Mouse (Mus musculus): ENCODE measurements around the gene Gnai3. TPM values are rescaled to one million over a fixed set of nuclear protein-coding genes. Genes with fewer than 3 reads are reported as not detected.

Gnai3 gene
- total and polyA plus RNA-seq, 3 experiments, result 54.1 to 145 (median 78.7) TPM

DNA sequence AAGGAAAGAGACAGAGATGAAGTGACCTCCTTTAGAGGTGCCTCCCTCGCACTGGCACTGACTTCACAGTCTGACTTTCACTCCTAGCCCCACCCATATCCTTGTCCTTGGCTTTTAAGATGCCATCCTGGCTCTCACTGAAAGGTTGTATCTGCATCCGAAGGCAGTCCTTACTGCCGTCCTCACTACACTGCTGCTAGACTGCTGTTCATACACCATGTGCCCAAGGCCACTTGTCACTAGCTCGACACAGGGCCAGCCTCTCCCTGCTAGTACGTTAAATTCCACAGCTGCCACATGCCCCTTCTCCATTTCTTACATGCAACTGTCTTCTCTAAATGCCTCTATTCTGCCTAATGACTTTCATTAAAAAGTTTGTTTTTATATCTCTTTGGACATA is 34.6 kb downstream of the Gnai3 start:
- dilution Hi-C loops (cut with MboI; ENCODE audit: extremely low pct_ligation_motif_present, extremely low pct_unique_long_range_greater_than_20kb, low sequenced_read_pairs), result no loop called here
- peaks cover 58 to 90% of the 10 kb centered on the region in 2 experiments for H3K36me3 ChIP-seq (replicated peaks in 1 of 2; ENCODE audit: control insufficient read depth in 1 of 2, insufficient read depth in 1 of 2, low read length in 1 of 2)
- DNase-seq (ENCODE audit: extremely low read depth), result no peak
- in situ Hi-C loops (cut with MboI; ENCODE audit: low pct_ligation_motif_present, low pct_unique_long_range_greater_than_20kb, low sequenced_read_pairs), result no loop called here
- no peaks in the 10 kb centered on the region for H3K9me3 ChIP-seq (replicated peaks; ENCODE audit: low read length)
- H3K4me2 ChIP-seq (ENCODE audit: insufficient read depth, low read depth, poor library complexity, severe bottlenecking), result no peak overlapping the region
- no peak overlapping the region for H3K9ac ChIP-seq (ENCODE audit: insufficient read depth, low read depth)
- H3K79me2 ChIP-seq (replicated peaks; ENCODE audit: control insufficient read depth, extremely low read depth, insufficient read depth, poor library complexity, severe bottlenecking), result no peaks in the 10 kb centered on the region
- peaks cover 0 to 4% of the 10 kb centered on the region in 2 experiments; a peak in 2 of 4 replicates for H3K4me1 ChIP-seq (ENCODE audit: control insufficient read depth in 1 of 2, insufficient read depth in 2 of 2)
- no peak overlapping the region for H3K27ac ChIP-seq (ENCODE audit: insufficient read depth, low read depth)
- no peaks in the 10 kb centered on the region for H3K27me3 ChIP-seq (replicated peaks)
- TF ChIP-seq RCOR1 (conservative IDR thresholded peaks at IDR 0.05; ENCODE audit: low read depth, low read length) (no peak), IRF4 (IDR thresholded peaks at IDR 0.05; ENCODE audit: low read depth, low read length) (no peak), MEF2A (IDR thresholded peaks at IDR 0.05; ENCODE audit: borderline replicate concordance, low read depth, low read length) (no peak), ZMIZ1 (IDR thresholded peaks at IDR 0.05; ENCODE audit: low read depth, low read length) (no peak), EP300 (IDR thresholded peaks at IDR 0.05; ENCODE audit: low read length) (no peak), JUN (IDR thresholded peaks at IDR 0.05; ENCODE audit: insufficient read depth, low read depth, low read length) (no peak), E2F4 (IDR thresholded peaks at IDR 0.05; ENCODE audit: insufficient replicate concordance, low read depth, low read length) (no peak), TBP (conservative IDR thresholded peaks at IDR 0.05; ENCODE audit: low read depth, low read length) (no peak), CHD2 (IDR thresholded peaks at IDR 0.05; ENCODE audit: low read length) (no peak), USF2 (conservative IDR thresholded peaks at IDR 0.05; ENCODE audit: low read depth, low read length) (no peak), MXI1 (IDR thresholded peaks at IDR 0.05; ENCODE audit: low read depth, low read length) (no peak), POLR2A (IDR thresholded peaks at IDR 0.05; ENCODE audit: low read depth, low read length) (no peak), BHLHE40 (IDR thresholded peaks at IDR 0.05; ENCODE audit: low read depth, low read length) (no peak)
- H3K4me3 ChIP-seq (replicated peaks in 1 of 3; ENCODE audit: low read depth in 2 of 3, low read length in 2 of 3, poor library complexity in 1 of 3), result no peak overlapping the region

DNA sequence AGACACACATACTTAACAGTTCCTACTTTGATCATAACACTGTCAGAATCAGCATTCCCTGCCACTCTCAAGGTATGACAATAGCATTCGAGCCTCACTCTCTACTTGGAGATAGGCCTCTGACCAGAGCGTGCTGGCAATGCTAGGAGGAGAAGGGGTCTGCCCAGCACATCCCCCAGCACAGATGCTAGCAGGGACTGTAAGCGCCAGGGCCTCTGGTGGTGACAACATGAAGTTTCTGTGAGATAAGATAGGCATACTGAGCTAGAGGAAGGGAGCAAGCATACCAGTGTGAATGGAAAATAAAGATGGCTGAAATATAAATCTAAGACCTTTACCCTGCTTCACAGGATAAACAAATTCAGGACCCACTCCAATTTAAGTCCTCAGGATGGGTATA is 40.7 kb downstream of the Gnai3 start:
- H3K27ac ChIP-seq (ENCODE audit: insufficient read depth, low read depth), result no peak overlapping the region
- no peak overlapping the region for H3K4me3 ChIP-seq (replicated peaks in 1 of 3; ENCODE audit: low read depth in 2 of 3, low read length in 2 of 3, poor library complexity in 1 of 3)
- no peak overlapping the region for H3K4me2 ChIP-seq (ENCODE audit: insufficient read depth, low read depth, poor library complexity, severe bottlenecking)
- in situ Hi-C loops (cut with MboI; ENCODE audit: low pct_ligation_motif_present, low pct_unique_long_range_greater_than_20kb, low sequenced_read_pairs) (no loop called here), dilution Hi-C loops (cut with MboI; ENCODE audit: extremely low pct_ligation_motif_present, extremely low pct_unique_long_range_greater_than_20kb, low sequenced_read_pairs) (no loop called here)
- TF ChIP-seq ZKSCAN1 (IDR thresholded peaks at IDR 0.05; ENCODE audit: borderline replicate concordance, low read depth, low read length) (no peak), JUN (IDR thresholded peaks at IDR 0.05; ENCODE audit: insufficient read depth, low read depth, low read length) (no peak), ZC3H11A (IDR thresholded peaks at IDR 0.05; ENCODE audit: low read depth, low read length) (no peak), USF2 (conservative IDR thresholded peaks at IDR 0.05; ENCODE audit: low read depth, low read length) (no peak), IRF4 (IDR thresholded peaks at IDR 0.05; ENCODE audit: low read depth, low read length) (no peak), POLR2A (IDR thresholded peaks at IDR 0.05; ENCODE audit: low read depth, low read length) (no peak), UBTF (IDR thresholded peaks at IDR 0.05; ENCODE audit: low read depth, low read length) (no peak), GABPA (IDR thresholded peaks at IDR 0.05; ENCODE audit: insufficient replicate concordance, low read depth, low read length) (no peak), NELFE (IDR thresholded peaks at IDR 0.05; ENCODE audit: low read depth, low read length) (no peak), ELF1 (IDR thresholded peaks at IDR 0.05; ENCODE audit: low read depth, low read length) (no peak), CHD1 (IDR thresholded peaks at IDR 0.05; ENCODE audit: low read depth, low read length) (no peak)
- no peaks in the 10 kb centered on the region for H3K4me1 ChIP-seq (ENCODE audit: control insufficient read depth in 1 of 2, insufficient read depth in 2 of 2)
- H3K79me2 ChIP-seq (replicated peaks; ENCODE audit: control insufficient read depth, extremely low read depth, insufficient read depth, poor library complexity, severe bottlenecking), result no peaks in the 10 kb centered on the region
- DNase-seq (ENCODE audit: extremely low read depth), result no peak
- no peak overlapping the region for H3K9ac ChIP-seq (ENCODE audit: insufficient read depth, low read depth)
- peaks cover 24 to 66% of the 10 kb centered on the region in 2 experiments for H3K36me3 ChIP-seq (replicated peaks in 1 of 2; ENCODE audit: control insufficient read depth in 1 of 2, insufficient read depth in 1 of 2, low read length in 1 of 2)
- no peaks in the 10 kb centered on the region for H3K27me3 ChIP-seq (replicated peaks)
- no peaks in the 10 kb centered on the region for H3K9me3 ChIP-seq (replicated peaks; ENCODE audit: low read length)
